In genomic region chr2:131892534-131892933, GRCm38 (mm10) we compare ENCODE assay signal across 11 mouse cellular contexts. TPM values are rescaled to one million over a fixed set of nuclear protein-coding genes. Genes with fewer than 3 reads are reported as not detected.
DNase-seq lines count a peak whose midpoint lies in the region; ATAC-seq and TF ChIP-seq lines count a peak whose summit lies in the region.
"Had no signal": no experiment of that assay in that cellular context is flagged by ENCODE, and none has a peak within 500 bp of the region (broad histone marks: within the 10 kb centered on the region; RNA-seq: fewer than 3 reads in every experiment).

No protein-coding gene starts in this region.

- TF ChIP-seq EP300 in lung, postnatal 0 days (IDR thresholded peaks at IDR 0.05) = peak; percentile 51

- peak overlapping the region; percentile 69 for H3K27ac ChIP-seq in embryonic facial prominence, embryonic 13.5 days
- H3K27ac ChIP-seq in embryonic facial prominence, embryonic 10.5 days (replicated peaks) = no peak overlapping the region
- H3K27ac ChIP-seq in hindbrain, embryonic 16.5 days (ENCODE audit: low read depth, low read length) = no peak overlapping the region
- H3K27ac ChIP-seq in hindbrain, embryonic 11.5 days (ENCODE audit: low read depth, low read length) = no peak overlapping the region
- 0 out of 2 replicates have a peak overlapping the region, but pooled peaks have one; percentile 52 for H3K27ac ChIP-seq in lung, postnatal 0 days (ENCODE audit: low read length)
- peak overlapping the region; percentile 95 for H3K27ac ChIP-seq in olfactory bulb, adult 2 months (ENCODE audit: insufficient read depth, low read depth, low read length)
- H3K27ac ChIP-seq: liver, embryonic 13.5 days had no signal

- no peaks in the 10 kb centered on the region for H3K27me3 ChIP-seq in embryonic facial prominence, embryonic 13.5 days
- no peaks in the 10 kb centered on the region for H3K27me3 ChIP-seq in embryonic facial prominence, embryonic 10.5 days (replicated peaks; ENCODE audit: low read depth, poor library complexity, severe bottlenecking)
- H3K27me3 ChIP-seq in hindbrain, embryonic 16.5 days (replicated peaks; ENCODE audit: control insufficient read depth, insufficient read depth, low read length) = no peaks in the 10 kb centered on the region
- no peaks in the 10 kb centered on the region for H3K27me3 ChIP-seq in hindbrain, embryonic 11.5 days (ENCODE audit: control insufficient read depth, insufficient read depth, low read length)
- no peaks in the 10 kb centered on the region for H3K27me3 ChIP-seq in lung, postnatal 0 days (replicated peaks; ENCODE audit: insufficient read depth, low read length)

- no peak overlapping the region for H3K4me2 ChIP-seq in embryonic facial prominence, embryonic 13.5 days
- no peak overlapping the region for H3K4me2 ChIP-seq in hindbrain, embryonic 16.5 days (ENCODE audit: low read length)
- H3K4me2 ChIP-seq in hindbrain, embryonic 11.5 days (replicated peaks; ENCODE audit: low read depth, low read length) = no peak overlapping the region
- no peak overlapping the region for H3K4me2 ChIP-seq in lung, postnatal 0 days (replicated peaks; ENCODE audit: low read depth, low read length)
- H3K4me2 ChIP-seq: liver, embryonic 13.5 days had no signal

- peaks cover 11% of the 10 kb centered on the region; the same call in 1 of the 2 replicates for H3K4me1 ChIP-seq in embryonic facial prominence, embryonic 13.5 days
- peaks cover 31% of the 10 kb centered on the region for H3K4me1 ChIP-seq in embryonic facial prominence, embryonic 10.5 days
- no peaks in the 10 kb centered on the region for H3K4me1 ChIP-seq in hindbrain, embryonic 16.5 days (ENCODE audit: control insufficient read depth, insufficient read depth, low read depth, low read length)
- no peaks in the 10 kb centered on the region; the same call in 1 of the 2 replicates for H3K4me1 ChIP-seq in hindbrain, embryonic 11.5 days (replicated peaks; ENCODE audit: control insufficient read depth, insufficient read depth, low read length)
- no peaks in the 10 kb centered on the region; the same call in 1 of the 2 replicates for H3K4me1 ChIP-seq in lung, postnatal 0 days (ENCODE audit: insufficient read depth, low read depth, low read length)
- H3K4me1 ChIP-seq in olfactory bulb, adult 2 months (ENCODE audit: control insufficient read depth, insufficient read depth, low read length) = peaks cover 14% of the 10 kb centered on the region

- no peaks in the 10 kb centered on the region for H3K9me3 ChIP-seq in embryonic facial prominence, embryonic 13.5 days
- H3K9me3 ChIP-seq in embryonic facial prominence, embryonic 10.5 days = no peaks in the 10 kb centered on the region
- H3K9me3 ChIP-seq in hindbrain, embryonic 16.5 days (ENCODE audit: control insufficient read depth, low read length) = no peaks in the 10 kb centered on the region
- H3K9me3 ChIP-seq in hindbrain, embryonic 11.5 days (ENCODE audit: control insufficient read depth, low read length) = no peaks in the 10 kb centered on the region
- H3K9me3 ChIP-seq in lung, postnatal 0 days (ENCODE audit: low read length) = no peaks in the 10 kb centered on the region
- H3K9me3 ChIP-seq: liver, embryonic 13.5 days had no signal

- 31% methylated on average over 5 of the region's 5 CpGs for WGBS in embryonic facial prominence, embryonic 13.5 days
- 30% methylated on average over 5 of the region's 5 CpGs for WGBS in embryonic facial prominence, embryonic 10.5 days
- whole genome bisulfite sequencing in hindbrain, embryonic 16.5 days = 35% methylated on average over 5 of the region's 5 CpGs
- WGBS in hindbrain, embryonic 11.5 days = 30% methylated on average over 5 of the region's 5 CpGs
- WGBS in lung, postnatal 0 days = 45% methylated on average over 5 of the region's 5 CpGs
- 24% methylated on average over 5 of the region's 5 CpGs for WGBS in olfactory bulb, adult 2 months

- no peaks in the 10 kb centered on the region for H3K36me3 ChIP-seq in embryonic facial prominence, embryonic 13.5 days
- H3K36me3 ChIP-seq in embryonic facial prominence, embryonic 10.5 days (replicated peaks) = no peaks in the 10 kb centered on the region
- H3K36me3 ChIP-seq in hindbrain, embryonic 16.5 days (ENCODE audit: control insufficient read depth, insufficient read depth, low read length) = no peaks in the 10 kb centered on the region
- no peaks in the 10 kb centered on the region for H3K36me3 ChIP-seq in hindbrain, embryonic 11.5 days (ENCODE audit: control insufficient read depth, insufficient read depth, low read length)
- no peaks in the 10 kb centered on the region for H3K36me3 ChIP-seq in lung, postnatal 0 days (ENCODE audit: insufficient read depth, low read length)
- H3K36me3 ChIP-seq: liver, embryonic 13.5 days had no signal

- ATAC-seq in embryonic facial prominence, embryonic 13.5 days (ENCODE audit: insufficient number of reproducible peaks, insufficient read depth, low FRiP score, low TSS enrichment, low read depth) = no peak
- no peak for ATAC-seq in hindbrain, embryonic 16.5 days
- ATAC-seq in hindbrain, embryonic 11.5 days (ENCODE audit: low FRiP score) = no peak
- ATAC-seq in lung, postnatal 0 days = peak; percentile 72
- ATAC-seq in cerebellum, adult (ENCODE audit: insufficient number of reproducible peaks, low FRiP score, low TSS enrichment) = no peak

- DNase-seq in embryonic facial prominence, embryonic 10.5 days (ENCODE audit: low spot score) = no peak
- DNase-seq in hindbrain, embryonic 11.5 days (ENCODE audit: low spot score) = no peak
- DNase-seq in lung, postnatal 0 days (ENCODE audit: low spot score) = peak; percentile 43
- DNase-seq in lung, postnatal 4 days = no peak
- DNase-seq: cerebellum, adult 8-10 months; liver, embryonic 13.5 days had no signal

- TF ChIP-seq POLR2A in olfactory bulb, adult 2 months (IDR thresholded peaks at IDR 0.05; ENCODE audit: insufficient read depth, low read depth, low read length) = no peak

- no peak for TF ChIP-seq CTCF in lung, postnatal 0 days (IDR thresholded peaks at IDR 0.05)
- TF ChIP-seq CTCF in olfactory bulb, adult 2 months (IDR thresholded peaks at IDR 0.05; ENCODE audit: insufficient read depth, low read depth, low read length) = no peak

- no peak overlapping the region for H3K9ac ChIP-seq in embryonic facial prominence, embryonic 13.5 days
- peak overlapping the region; percentile 13; the same call in 1 of the 2 replicates for H3K9ac ChIP-seq in hindbrain, embryonic 16.5 days (ENCODE audit: low read depth, low read length)
- no peak overlapping the region for H3K9ac ChIP-seq in hindbrain, embryonic 11.5 days (ENCODE audit: low read depth, low read length)
- H3K9ac ChIP-seq in lung, postnatal 0 days (replicated peaks; ENCODE audit: low read depth) = no peak overlapping the region
- H3K9ac ChIP-seq: liver, embryonic 13.5 days had no signal

- no peak overlapping the region for H3K4me3 ChIP-seq in embryonic facial prominence, embryonic 13.5 days
- H3K4me3 ChIP-seq in embryonic facial prominence, embryonic 10.5 days = no peak overlapping the region
- no peak overlapping the region for H3K4me3 ChIP-seq in hindbrain, embryonic 16.5 days (ENCODE audit: low read length)
- no peak overlapping the region for H3K4me3 ChIP-seq in hindbrain, embryonic 11.5 days (ENCODE audit: low read depth, low read length)
- no peak overlapping the region for H3K4me3 ChIP-seq in lung, postnatal 0 days (ENCODE audit: low read depth, low read length)
- no peak overlapping the region for H3K4me3 ChIP-seq in olfactory bulb, adult 2 months (ENCODE audit: insufficient read depth, low read depth, low read length)
- H3K4me3 ChIP-seq: liver, embryonic 13.5 days had no signal

RNA-seq across cellular contexts. Expression of gene Prnp, which starts 17.2 kb away (rescaled TPM):
- polyA plus RNA-seq in embryonic facial prominence, embryonic 13.5 days (2015; fragmentation: Nextera tagmentation; extraction: Ambion mirVana) = 66.4 and 68.5 TPM in 2 replicates
- 14.7 and 21.7 TPM in 2 replicates for polyA plus RNA-seq in embryonic facial prominence, embryonic 10.5 days (2016; fragmentation: Nextera tagmentation; extraction: Ambion mirVana)
- polyA plus RNA-seq in hindbrain, embryonic 16.5 days (2015; fragmentation: Nextera tagmentation; extraction: Ambion mirVana) = 153 and 168 TPM in 2 replicates
- 34.4 and 35.1 TPM in 2 replicates for polyA plus RNA-seq in hindbrain, embryonic 11.5 days (2014; fragmentation: Nextera tagmentation; extraction: Ambion mirVana)
- 135 and 142 TPM in 2 replicates for polyA plus RNA-seq in lung, postnatal 0 days (2015; fragmentation: Nextera tagmentation; extraction: Ambion mirVana)
- polyA plus RNA-seq in olfactory bulb, adult 2 months (2012; ENCODE audit: insufficient read depth, insufficient read length, low replicate concordance, missing spikeins) = 140 TPM in 1 of 2 replicates, not detected in the other

RNA-seq across cellular contexts. Expression of gene Prn, which starts 17.2 kb away (rescaled TPM):
- polyA plus RNA-seq in embryonic facial prominence, embryonic 13.5 days (2015; fragmentation: Nextera tagmentation; extraction: Ambion mirVana) = 0.35 TPM in 1 of 2 replicates, not detected in the other
- not detected in 2 replicates for polyA plus RNA-seq in embryonic facial prominence, embryonic 10.5 days (2016; fragmentation: Nextera tagmentation; extraction: Ambion mirVana)
- 0.26 TPM in 1 of 2 replicates, not detected in the other for polyA plus RNA-seq in hindbrain, embryonic 16.5 days (2015; fragmentation: Nextera tagmentation; extraction: Ambion mirVana)
- polyA plus RNA-seq in hindbrain, embryonic 11.5 days (2014; fragmentation: Nextera tagmentation; extraction: Ambion mirVana) = not detected in 2 replicates
- polyA plus RNA-seq in lung, postnatal 0 days (2015; fragmentation: Nextera tagmentation; extraction: Ambion mirVana) = not detected in 2 replicates
- not detected in 2 replicates for polyA plus RNA-seq in olfactory bulb, adult 2 months (2012; ENCODE audit: insufficient read depth, insufficient read length, low replicate concordance, missing spikeins)
- polyA plus RNA-seq: embryonic facial prominence, embryonic 11.5 days; liver, embryonic 13.5 days had no signal

RNA-seq across cellular contexts. Expression of gene Erv3, which starts 33.0 kb away (rescaled TPM):
- not detected in 2 replicates for polyA plus RNA-seq in embryonic facial prominence, embryonic 13.5 days (2015; fragmentation: Nextera tagmentation; extraction: Ambion mirVana)
- polyA plus RNA-seq in embryonic facial prominence, embryonic 10.5 days (2016; fragmentation: Nextera tagmentation; extraction: Ambion mirVana) = not detected in 2 replicates
- not detected in 2 replicates for polyA plus RNA-seq in hindbrain, embryonic 16.5 days (2015; fragmentation: Nextera tagmentation; extraction: Ambion mirVana)
- not detected in 2 replicates for polyA plus RNA-seq in hindbrain, embryonic 11.5 days (2014; fragmentation: Nextera tagmentation; extraction: Ambion mirVana)
- polyA plus RNA-seq in lung, postnatal 0 days (2015; fragmentation: Nextera tagmentation; extraction: Ambion mirVana) = not detected in 2 replicates
- not detected in 2 replicates for polyA plus RNA-seq in olfactory bulb, adult 2 months (2012; ENCODE audit: insufficient read depth, insufficient read length, low replicate concordance, missing spikeins)
- polyA plus RNA-seq: embryonic facial prominence, embryonic 11.5 days; liver, embryonic 13.5 days had no signal

RNA-seq across cellular contexts. Expression of gene Prnd, which starts 58.1 kb away (rescaled TPM):
- polyA plus RNA-seq in embryonic facial prominence, embryonic 13.5 days (2015; fragmentation: Nextera tagmentation; extraction: Ambion mirVana) = 32.2 and 40.3 TPM in 2 replicates
- polyA plus RNA-seq in embryonic facial prominence, embryonic 10.5 days (2016; fragmentation: Nextera tagmentation; extraction: Ambion mirVana) = 6.6 and 10.0 TPM in 2 replicates
- polyA plus RNA-seq in hindbrain, embryonic 16.5 days (2015; fragmentation: Nextera tagmentation; extraction: Ambion mirVana) = 8.1 and 12.7 TPM in 2 replicates
- 6.2 and 8.2 TPM in 2 replicates for polyA plus RNA-seq in hindbrain, embryonic 11.5 days (2014; fragmentation: Nextera tagmentation; extraction: Ambion mirVana)
- 3.5 and 6.0 TPM in 2 replicates for polyA plus RNA-seq in lung, postnatal 0 days (2015; fragmentation: Nextera tagmentation; extraction: Ambion mirVana)
- polyA plus RNA-seq in olfactory bulb, adult 2 months (2012; ENCODE audit: insufficient read depth, insufficient read length, low replicate concordance, missing spikeins) = not detected in 2 replicates

Comparison
In these comparisons a context has a peak if more than half of its experiments do, and no peak if none do; other contexts are left out.
1. H3K27ac ChIP-seq: peak in embryonic facial prominence, embryonic 13.5 days (single experiment), lung, postnatal 0 days (single experiment) and olfactory bulb, adult 2 months (single experiment); none in embryonic facial prominence, embryonic 10.5 days (single experiment), hindbrain, embryonic 16.5 days (single experiment) and hindbrain, embryonic 11.5 days (single experiment).